Mouse (Mus musculus): ENCODE results near the gene Btbd35f16.
"Not testable (repeated sequence)": the region's sequence is repeated elsewhere in the genome, so short reads cannot be mapped to it uniquely, and the experiment has no call there.

The Btbd35f16 gene

DNA sequence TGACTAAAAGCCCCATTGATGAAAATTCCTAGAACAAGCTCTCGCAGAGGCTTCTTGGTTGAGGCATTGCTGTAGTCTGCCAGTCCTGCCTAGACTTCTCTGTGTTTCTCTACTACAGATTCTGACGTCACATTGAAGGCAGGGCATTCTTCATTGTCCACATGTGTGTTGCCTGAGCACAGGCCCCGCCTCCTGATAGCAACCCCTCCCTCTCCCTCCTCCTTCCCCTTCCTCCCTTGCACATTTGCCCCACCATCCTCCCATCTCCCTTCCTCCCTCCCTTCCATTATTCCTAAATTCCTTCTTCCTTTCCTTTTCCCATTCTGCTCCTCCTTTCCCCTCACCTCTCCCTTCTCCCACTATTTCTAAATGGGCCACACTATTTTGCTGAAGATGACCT is at the start of gene Btbd35f16:
Gene Btbd35f16, minus strand, starts transcription at position 101 of the 400 bp plus-strand sequence.
- not testable (repeated sequence) for DNase-seq

Measured in thymus, adult 18-20 months (tissue).